Mouse (Mus musculus) ES-E14 (cell line): ENCODE results near the gene Slc3a2. TPM values are rescaled to one million over a fixed set of nuclear protein-coding genes. Genes with fewer than 3 reads are reported as not detected.

Experiments used
- DNase-seq: peaks from one replicate; pipeline ENCODE4 v3.0.0-alpha.2; 2013; ENCODE audit warnings: low read depth, low spot score
- H3K27ac ChIP-seq: 2 replicates; pipeline ENCODE4 v1.5.1; 2012; ENCODE audit warnings: low read depth, mild to moderate bottlenecking, low read length, moderate library complexity, mixed read lengths; ENCODE audit not compliant: poor library complexity, insufficient read depth, severe bottlenecking
- H3K36me3 ChIP-seq: 2 replicates; pipeline ENCODE4 v1.6.1; 2012; ENCODE audit warnings: mild to moderate bottlenecking, low read length, moderate library complexity, mixed read lengths; ENCODE audit not compliant: control insufficient read depth, poor library complexity, insufficient read depth, severe bottlenecking
- H3K4me1 ChIP-seq, 2 experiments: fragments of 150-350 bp in 1 of 2; sonication (generic) in 1 of 2; 2 replicates each; pipeline ENCODE4 v1.6.1; 2012; ENCODE audit warnings: low read length in 2 of 2, mild to moderate bottlenecking in 1 of 2, mixed read lengths in 1 of 2; ENCODE audit not compliant: control insufficient read depth in 2 of 2, insufficient read depth in 2 of 2, poor library complexity in 1 of 2
- H3K4me3 ChIP-seq, 2 experiments: fragments of 150-350 bp in 1 of 2; sonication (generic) in 1 of 2; 2 replicates each; pipeline ENCODE4 v1.5.1; 2012; ENCODE audit warnings: low read length in 2 of 2, low read depth in 1 of 2, mild to moderate bottlenecking in 1 of 2, mixed read lengths in 1 of 2; ENCODE audit not compliant: insufficient read depth in 1 of 2, poor library complexity in 1 of 2, severe bottlenecking in 1 of 2
- H3K9ac ChIP-seq: 2 replicates; pipeline ENCODE4 v1.6.1; 2012; ENCODE audit warnings: low read depth, mild to moderate bottlenecking, low read length, mixed read lengths; ENCODE audit not compliant: poor library complexity, insufficient read depth, severe bottlenecking
- H3K9me3 ChIP-seq: fragments of 150-350 bp; sonication (generic); 2 replicates; pipeline ENCODE4 v1.6.1; 2012; ENCODE audit warnings: low read depth, mild to moderate bottlenecking, low read length; ENCODE audit not compliant: control insufficient read depth, insufficient read depth
- CHD2 ChIP-seq: IDR thresholded peaks from 2 replicates; pipeline ENCODE4 v1.6.1; 2014; ENCODE audit warnings: mild to moderate bottlenecking, low read depth, low read length, inconsistent platforms
- HCFC1 ChIP-seq: IDR thresholded peaks from 2 replicates; pipeline ENCODE4 v1.6.1; 2012; ENCODE audit warnings: low read length, inconsistent platforms, borderline replicate concordance; ENCODE audit not compliant: insufficient read depth
- MAFK ChIP-seq: IDR thresholded peaks from 2 replicates; pipeline ENCODE4 v1.6.1; 2014; ENCODE audit warnings: mild to moderate bottlenecking, low read depth, low read length, inconsistent platforms; ENCODE audit not compliant: insufficient read depth
- ZC3H11A ChIP-seq: IDR thresholded peaks from 2 replicates; pipeline ENCODE4 v1.6.1; 2012; ENCODE audit warnings: low read depth, mild to moderate bottlenecking, inconsistent platforms, low read length, borderline replicate concordance
- ZNF384 ChIP-seq: IDR thresholded peaks from 2 replicates; pipeline ENCODE4 v1.6.1; 2012; ENCODE audit warnings: low read depth, low read length, inconsistent platforms
- in situ Hi-C, 2 experiments: fragments of 600-800 bp; cut with MboI; formaldehyde crosslinking; loops; one replicate each; pipeline ENCODE4 v1.15.1; 2025; ENCODE audit warnings: low sequenced_read_pairs in 2 of 2, inconsistent platforms in 1 of 2; ENCODE audit not compliant: unreplicated experiment in 2 of 2
- total RNA-seq: library from RNA; depleted of rRNA; stranded (reverse); fragments of 300-350 nt; gene quantifications from 2 replicates; pipeline ENCODE4 v1.2.3, GENCODE M21; 2012

Gene Slc3a2
- total RNA-seq, 1 experiment: 354 TPM

- no peak for DNase-seq
- no peak overlapping the region for H3K4me3 ChIP-seq
- no peaks in the 10 kb centered on the region for H3K4me1 ChIP-seq
- no peak overlapping the region for H3K27ac ChIP-seq
- H3K9me3 ChIP-seq: no peaks in the 10 kb centered on the region
- in situ Hi-C loops: no loop called here
- H3K9ac ChIP-seq: no peak overlapping the region
- peaks cover 13% of the 10 kb centered on the region for H3K36me3 ChIP-seq
- TF ChIP-seq MAFK (no peak), HCFC1 (no peak), ZNF384 (no peak), ZC3H11A (no peak), CHD2 (no peak)
Measured at GRCm38 (mm10) chr19:8755652-8756051, 32.5 kb upstream of the Slc3a2 start.

GRCm38 (mm10) chr19:8747368-8747767 lies 24.2 kb upstream of the Slc3a2 start:
- Histone ChIP-seq H3K36me3 (peaks cover 19% of the 10 kb centered on the region), H3K4me1 (no peaks in the 10 kb centered on the region), H3K9ac (no peak overlapping the region), H3K27ac (no peak overlapping the region), H3K9me3 (no peaks in the 10 kb centered on the region), H3K4me3 (no peak overlapping the region)
- no peak for DNase-seq
- TF ChIP-seq HCFC1: no peak
- no peak for TF ChIP-seq CHD2
- TF ChIP-seq ZC3H11A: 0 out of 2 replicates have a peak, but pooled peaks have one; percentile 2
- TF ChIP-seq MAFK: no peak
- peak; percentile 96 for TF ChIP-seq ZNF384
- in situ Hi-C loops: no loop called here

DNA sequence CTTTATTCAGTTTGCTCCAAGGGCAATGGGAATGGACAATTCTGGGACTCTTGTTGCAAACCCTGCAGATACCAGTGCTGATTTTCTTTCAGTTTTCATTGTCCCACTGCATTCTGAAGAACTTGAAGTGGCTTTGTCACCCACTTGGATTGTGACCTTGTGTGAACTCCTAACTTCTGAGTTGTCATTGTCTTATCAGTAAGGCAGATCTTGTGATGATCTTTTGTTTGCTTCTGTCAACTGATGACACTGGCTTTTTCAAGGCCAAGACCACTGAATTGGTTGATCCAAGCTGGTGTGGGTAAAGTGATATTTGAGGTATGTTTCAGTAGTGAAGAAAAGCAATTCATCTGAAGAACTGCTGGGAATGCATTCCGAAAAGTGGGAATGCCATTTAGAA lies 22.2 kb upstream of the Slc3a2 start:
- DNase-seq: no peak
- no peak for TF ChIP-seq CHD2
- TF ChIP-seq MAFK: no peak
- no peak for TF ChIP-seq ZNF384
- no peak for TF ChIP-seq HCFC1
- no peak for TF ChIP-seq ZC3H11A
- in situ Hi-C loops: no loop called here
- Histone ChIP-seq H3K36me3 (peaks cover 21% of the 10 kb centered on the region), H3K9me3 (no peaks in the 10 kb centered on the region), H3K4me3 (no peak overlapping the region), H3K27ac (no peak overlapping the region), H3K9ac (no peak overlapping the region), H3K4me1 (no peaks in the 10 kb centered on the region)

DNA sequence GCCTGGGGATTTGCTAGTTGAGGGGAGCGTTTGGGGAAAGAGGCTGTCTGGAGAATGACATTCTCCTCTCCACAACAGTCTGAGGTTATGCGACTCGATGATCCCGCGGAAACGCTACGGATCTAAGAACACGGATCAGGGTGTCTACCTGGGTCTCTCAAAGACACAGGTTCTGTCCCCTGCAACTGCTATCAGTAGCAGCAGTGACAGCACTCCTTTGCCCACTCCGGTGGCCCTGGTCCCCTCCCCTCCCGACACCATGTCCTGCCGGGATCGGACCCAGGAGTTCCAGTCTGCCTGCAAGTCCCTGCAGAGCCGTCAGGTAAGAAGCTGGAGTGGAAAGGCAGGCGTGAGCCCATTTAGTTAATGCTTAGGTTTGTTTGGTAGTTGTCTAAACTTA lies 19.0 kb upstream of the Slc3a2 start:
- H3K4me3 ChIP-seq: peak overlapping the region; percentile 88 to 89
- in situ Hi-C loops: no loop called here
- H3K4me1 ChIP-seq: no peaks in the 10 kb centered on the region
- peak overlapping the region; percentile 81 for H3K9ac ChIP-seq
- TF ChIP-seq HCFC1 (no peak), MAFK (no peak), ZNF384 (no peak), CHD2 (no peak), ZC3H11A (no peak)
- peaks cover 28% of the 10 kb centered on the region for H3K36me3 ChIP-seq
- no peak for DNase-seq
- no peak overlapping the region for H3K27ac ChIP-seq
- no peaks in the 10 kb centered on the region for H3K9me3 ChIP-seq
